Mouse (Mus musculus) ES-E14 (cell line): ENCODE data around the gene Gm44965.

Experiments
- CHD2 ChIP-seq: IDR thresholded peaks from 2 replicates; pipeline ENCODE4 v1.6.1; 2014; ENCODE audit warnings: mild to moderate bottlenecking, low read depth, low read length, inconsistent platforms
- HCFC1 ChIP-seq: IDR thresholded peaks from 2 replicates; pipeline ENCODE4 v1.6.1; 2012; ENCODE audit warnings: low read length, inconsistent platforms, borderline replicate concordance; ENCODE audit not compliant: insufficient read depth
- MAFK ChIP-seq: IDR thresholded peaks from 2 replicates; pipeline ENCODE4 v1.6.1; 2014; ENCODE audit warnings: mild to moderate bottlenecking, low read depth, low read length, inconsistent platforms; ENCODE audit not compliant: insufficient read depth
- ZC3H11A ChIP-seq: IDR thresholded peaks from 2 replicates; pipeline ENCODE4 v1.6.1; 2012; ENCODE audit warnings: low read depth, mild to moderate bottlenecking, inconsistent platforms, low read length, borderline replicate concordance
- ZNF384 ChIP-seq: IDR thresholded peaks from 2 replicates; pipeline ENCODE4 v1.6.1; 2012; ENCODE audit warnings: low read depth, low read length, inconsistent platforms

GRCm38 (mm10) chr6:48623460-48623859 is 29.7 kb downstream of the Gm44965 start:
- TF ChIP-seq HCFC1: no peak
- TF ChIP-seq MAFK: no peak
- TF ChIP-seq ZC3H11A: no peak
- TF ChIP-seq ZNF384: no peak
- no peak for TF ChIP-seq CHD2
